Mouse (Mus musculus): ENCODE results near the gene Fam98b.

The Fam98b gene

DNA sequence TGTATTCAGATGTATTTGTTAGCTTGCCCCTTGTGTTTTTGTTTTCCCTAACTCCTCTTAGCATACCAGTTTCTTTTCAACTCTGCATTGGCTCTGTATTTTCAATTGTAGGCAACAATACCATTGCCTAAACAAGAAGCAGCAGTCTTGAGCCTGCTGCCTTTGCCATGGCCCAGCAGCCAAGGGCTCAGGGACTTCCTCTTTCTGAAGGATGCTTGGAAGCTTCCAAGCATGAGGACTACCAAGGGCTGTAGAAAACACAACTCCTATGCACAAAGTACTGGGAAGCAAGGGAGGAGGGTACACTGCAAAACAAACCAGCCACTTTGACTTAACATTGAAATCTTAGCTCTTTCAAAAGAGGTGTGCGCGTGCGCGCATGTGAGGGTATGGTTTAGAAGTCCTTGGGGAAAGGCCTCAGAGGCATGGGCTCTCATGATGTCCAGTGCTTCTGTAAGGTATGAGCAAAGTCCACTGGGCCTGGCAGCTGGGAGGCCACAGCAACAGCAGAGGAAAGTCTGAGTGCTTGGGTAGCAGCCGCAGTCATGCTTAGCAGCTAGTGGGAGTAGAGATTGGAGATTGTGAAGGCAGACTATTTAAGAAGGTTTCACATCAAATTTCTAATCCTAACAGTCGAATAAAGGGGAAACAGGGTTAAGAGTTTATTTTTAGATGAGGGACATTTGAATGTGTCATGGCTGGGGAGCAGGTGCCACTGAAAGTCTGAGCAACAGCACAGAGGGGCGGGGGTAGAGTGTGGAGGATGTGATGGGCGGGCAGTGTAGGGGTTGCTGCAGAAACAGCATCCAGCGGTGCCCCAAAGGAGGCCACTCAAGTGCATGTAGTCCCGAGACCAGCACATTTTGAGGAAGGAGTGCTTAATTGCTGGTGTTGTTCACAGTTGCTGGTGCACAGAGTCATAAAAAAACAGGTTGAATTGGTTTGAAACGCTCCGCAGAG is 54.1 kb downstream of the Fam98b start:
- no peak for DNase-seq (ENCODE audit: low read depth)

DNA sequence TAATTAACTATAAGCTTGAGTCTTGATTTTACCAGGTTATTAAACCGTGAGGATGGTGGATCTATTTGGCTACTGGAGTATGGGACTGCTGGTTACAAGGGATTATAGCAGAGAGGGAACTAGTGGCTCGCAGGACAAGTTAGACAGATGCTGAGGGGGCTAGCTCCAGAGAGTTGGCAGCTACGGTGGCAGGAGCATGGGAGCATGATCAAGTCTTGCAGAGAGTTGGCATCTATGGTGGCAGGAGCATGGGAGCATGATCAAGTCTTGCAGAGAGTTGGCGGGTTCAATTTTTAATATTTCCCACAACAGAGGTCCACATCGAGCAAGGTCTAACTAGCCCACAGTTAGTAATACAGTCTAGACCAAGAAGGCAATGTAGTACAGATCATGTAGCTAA is 55.4 kb downstream of the Fam98b start:
- no peak for DNase-seq (ENCODE audit: low read depth)

DNA sequence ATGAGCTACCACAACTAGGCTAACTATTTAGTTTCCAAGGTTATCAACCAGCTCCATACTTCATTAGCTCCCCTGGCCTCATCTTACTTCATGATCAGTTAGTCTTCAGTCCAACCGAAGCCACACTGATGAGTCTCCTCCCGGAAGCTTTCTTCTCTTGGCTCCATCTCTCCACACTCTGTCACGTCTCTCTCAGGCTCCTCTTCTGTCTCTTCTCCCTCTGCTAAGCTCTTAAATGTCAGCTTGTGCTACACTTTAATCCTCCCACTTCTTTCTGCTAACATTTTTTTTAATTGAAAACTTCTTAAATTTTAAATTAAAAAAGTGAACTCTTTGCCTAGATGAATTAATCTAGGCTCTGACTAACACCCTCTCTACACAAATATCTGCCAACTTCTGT is 58.4 kb downstream of the Fam98b start:
- DNase-seq (ENCODE audit: low read depth): no peak

DNA sequence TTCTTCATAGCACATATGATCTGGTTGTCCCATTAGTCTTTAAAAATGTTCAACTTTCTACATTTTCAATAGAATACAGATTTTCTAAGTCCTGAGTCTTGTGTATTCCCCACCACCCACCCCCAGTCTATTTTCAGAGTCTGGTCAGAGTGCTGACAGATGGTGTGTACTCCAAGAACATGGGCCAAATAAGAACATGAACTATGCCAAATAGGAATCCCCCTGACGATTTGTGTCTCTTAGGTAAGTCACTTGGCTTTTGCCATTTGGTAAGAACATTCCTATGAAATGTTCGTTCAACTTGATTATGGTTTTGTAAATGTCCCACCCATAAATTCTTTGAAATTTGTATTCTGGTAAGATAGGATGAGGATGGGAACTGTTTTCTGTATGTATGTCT is 59.5 kb downstream of the Fam98b start:
- no peak for DNase-seq (ENCODE audit: low read depth)

DNA sequence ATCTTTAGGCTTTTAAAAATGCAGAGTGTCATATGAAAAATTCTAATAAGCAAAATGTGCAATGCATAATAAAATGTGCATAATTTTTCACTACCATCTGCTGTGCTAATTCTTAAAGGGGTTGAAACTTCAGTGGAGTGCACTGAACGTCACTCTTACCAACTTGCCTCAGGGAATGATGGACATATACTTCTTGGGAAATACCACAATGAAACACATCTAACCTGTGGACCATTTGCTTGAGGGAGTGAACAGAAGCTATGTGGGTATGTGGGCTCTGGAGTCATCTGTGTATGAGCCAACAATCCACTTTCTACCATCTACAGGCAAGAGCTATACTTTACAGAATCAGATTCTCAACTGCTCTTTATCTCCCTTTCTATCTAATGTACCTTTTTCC is 61.8 kb downstream of the Fam98b start:
- DNase-seq (ENCODE audit: low read depth): no peak

DNA sequence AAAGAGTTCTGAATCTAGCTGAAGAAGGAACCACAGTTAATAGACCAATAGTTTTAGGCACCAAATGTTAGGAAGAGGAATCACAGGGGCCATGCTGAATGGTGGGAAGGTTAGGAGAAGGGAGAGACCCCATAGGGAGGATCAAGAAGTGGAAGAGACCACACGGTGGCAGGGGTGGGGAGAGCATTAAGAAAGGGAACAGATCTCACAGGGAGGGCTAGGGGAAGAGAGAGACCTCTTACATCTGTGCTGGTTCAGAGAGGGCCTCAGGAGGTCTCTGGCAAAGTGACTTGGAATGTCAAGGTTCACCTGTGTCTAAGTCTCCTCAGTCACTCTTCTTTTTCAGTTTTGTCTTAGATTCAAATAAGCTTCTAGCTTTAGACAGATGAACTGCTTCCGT is 62.5 kb downstream of the Fam98b start:
- DNase-seq (ENCODE audit: low read depth): no peak

DNA sequence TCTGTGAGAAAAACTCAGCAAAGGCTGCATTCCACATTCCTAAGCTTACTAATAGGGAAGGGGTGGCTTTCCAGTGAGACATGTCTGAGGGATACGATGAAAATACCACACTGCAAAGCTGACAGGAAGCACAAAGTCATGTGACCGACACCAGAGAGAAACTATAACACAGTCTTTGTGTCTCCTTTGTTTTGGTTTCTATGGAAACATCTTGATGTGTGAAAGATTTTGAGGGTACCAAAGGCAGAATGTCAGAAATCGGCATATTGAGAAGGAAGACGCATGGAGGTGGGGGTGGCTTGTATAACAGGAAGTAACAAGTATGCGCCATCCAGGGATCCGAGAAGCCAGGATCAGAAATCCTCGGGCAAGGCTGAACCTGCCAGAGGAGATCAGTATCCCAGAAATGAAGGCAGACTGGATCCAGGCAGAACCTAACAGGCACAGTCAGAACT is 62.9 kb downstream of the Fam98b start:
- DNase-seq (ENCODE audit: low read depth): no peak

DNA sequence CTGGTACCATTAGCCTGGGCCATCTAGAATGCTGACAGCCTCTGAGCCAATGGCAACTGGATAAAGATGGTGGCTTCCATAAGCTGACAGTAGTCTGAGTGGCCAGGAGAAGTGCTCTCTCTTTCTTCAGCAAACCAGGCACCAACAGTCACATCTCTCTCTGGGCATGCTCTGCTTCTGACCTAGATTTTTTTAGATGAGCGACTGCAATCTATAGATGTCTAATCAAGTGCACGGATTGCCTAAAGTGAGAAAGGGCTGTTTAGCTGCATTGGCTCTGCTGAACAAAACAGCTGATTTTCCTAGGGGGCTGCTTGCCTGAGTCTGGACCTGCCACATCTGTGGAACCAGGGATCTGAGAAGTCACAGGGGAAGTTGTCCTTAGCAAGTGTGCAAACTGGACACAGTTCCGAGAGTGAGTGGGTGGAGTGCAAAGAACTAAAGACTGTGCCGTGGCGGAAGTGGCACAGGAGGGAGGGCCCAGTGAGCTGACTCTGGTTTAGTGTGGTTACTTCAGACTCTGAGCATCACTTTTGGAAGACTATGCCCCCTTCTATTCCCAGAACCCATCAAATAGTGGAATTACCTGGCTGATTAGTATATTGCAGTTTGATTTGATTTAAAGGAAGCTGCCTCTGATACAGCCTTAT is 64.2 kb downstream of the Fam98b start:
- DNase-seq (ENCODE audit: low read depth): no peak

DNA sequence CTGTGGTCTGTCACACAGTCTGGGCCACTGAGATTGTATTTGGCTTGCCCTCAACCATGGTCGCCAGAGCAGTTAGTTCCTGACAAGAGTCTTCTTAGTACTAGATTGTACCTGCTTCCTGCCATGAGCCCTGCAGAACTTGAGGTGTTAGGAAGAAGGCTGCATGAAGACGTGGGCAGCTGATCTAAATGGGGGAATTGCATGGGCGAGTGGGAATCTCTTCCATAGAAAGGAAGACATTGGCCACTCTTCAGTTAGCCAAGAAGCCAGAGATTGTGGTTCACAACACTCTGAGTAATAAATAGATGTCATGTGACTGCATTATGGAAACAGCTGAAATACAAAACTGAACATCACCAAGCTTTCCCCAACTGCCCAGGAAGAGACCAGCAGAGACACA is 69.5 kb downstream of the Fam98b start:
- no peak for DNase-seq (ENCODE audit: low read depth)

Measured in 416B (cell line).